Mouse (Mus musculus): Measurements from ENCODE around the gene Morn4. TPM values are rescaled to one million over a fixed set of nuclear protein-coding genes. Genes with fewer than 3 reads are reported as not detected.

Gene Morn4
- polyA plus RNA-seq (2014; fragmentation: Nextera tagmentation; extraction: Ambion mirVana): 42.2 and 46.2 TPM in 2 replicates

- Histone ChIP-seq H3K4me1 (ENCODE audit: control insufficient read depth, insufficient read depth, low read length) (peaks cover 7% of the 10 kb centered on the region; the same call in 1 of the 2 replicates), H3K27ac (replicated peaks; ENCODE audit: low read depth, low read length) (no peak within 1 kb of the TSS), H3K36me3 (ENCODE audit: control insufficient read depth, insufficient read depth, low read length) (no peaks in the 10 kb centered on the region), H3K4me3 (ENCODE audit: low read depth, low read length) (peak within 1 kb of the TSS; percentile 75), H3K4me2 (ENCODE audit: low read depth, severe bottlenecking) (peak within 1 kb of the TSS; percentile 86), H3K9ac (ENCODE audit: low read length) (peak within 1 kb of the TSS; percentile 74), H3K9me3 (ENCODE audit: control insufficient read depth, low read length) (no peaks in the 10 kb centered on the region), H3K27me3 (ENCODE audit: control insufficient read depth, insufficient read depth, low read length) (no peaks in the 10 kb centered on the region)
- peak; percentile 97 for DNase-seq (ENCODE audit: low spot score)
- peak; percentile 80 for ATAC-seq (ENCODE audit: insufficient number of reproducible peaks, low FRiP score, low TSS enrichment, low read depth)
- 0% methylated on average over 21 of the region's 21 CpGs for WGBS
Observed at GRCm38 (mm10) chr19:42086166-42086565, at the start of gene Morn4. Gene Morn4 (minus strand): TSS chr19:42086357.

DNA sequence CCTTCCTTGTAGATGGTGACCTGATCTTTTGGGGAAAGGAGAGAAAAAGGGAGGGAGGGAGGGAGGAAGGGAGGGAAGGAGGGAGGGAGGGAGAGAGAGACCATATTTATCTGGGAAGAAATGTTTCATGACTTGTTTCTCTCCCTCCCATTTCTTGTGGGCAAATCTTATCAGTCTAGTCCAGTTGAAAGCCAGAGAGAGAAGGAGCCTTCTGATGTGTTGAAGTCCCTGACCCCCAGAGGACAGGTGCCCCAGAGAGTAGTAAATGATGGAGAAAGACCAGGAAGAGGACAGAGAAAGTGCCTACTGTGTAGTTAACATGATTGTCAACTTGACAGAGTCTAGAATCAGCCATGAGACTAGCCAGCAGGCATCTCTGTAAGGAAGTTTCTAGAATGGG is 48.9 kb upstream of the Morn4 start:
- Histone ChIP-seq H3K27me3 (ENCODE audit: control insufficient read depth, insufficient read depth, low read length) (no peaks in the 10 kb centered on the region), H3K4me2 (ENCODE audit: low read depth, severe bottlenecking) (no peak overlapping the region), H3K36me3 (ENCODE audit: control insufficient read depth, insufficient read depth, low read length) (no peaks in the 10 kb centered on the region), H3K9ac (ENCODE audit: low read length) (no peak overlapping the region), H3K9me3 (ENCODE audit: control insufficient read depth, low read length) (no peaks in the 10 kb centered on the region), H3K27ac (replicated peaks; ENCODE audit: low read depth, low read length) (no peak overlapping the region), H3K4me3 (ENCODE audit: low read depth, low read length) (no peak overlapping the region), H3K4me1 (ENCODE audit: control insufficient read depth, insufficient read depth, low read length) (no peaks in the 10 kb centered on the region)
- no peak for DNase-seq (ENCODE audit: low spot score)
- no peak for ATAC-seq (ENCODE audit: insufficient number of reproducible peaks, low FRiP score, low TSS enrichment, low read depth)

DNA sequence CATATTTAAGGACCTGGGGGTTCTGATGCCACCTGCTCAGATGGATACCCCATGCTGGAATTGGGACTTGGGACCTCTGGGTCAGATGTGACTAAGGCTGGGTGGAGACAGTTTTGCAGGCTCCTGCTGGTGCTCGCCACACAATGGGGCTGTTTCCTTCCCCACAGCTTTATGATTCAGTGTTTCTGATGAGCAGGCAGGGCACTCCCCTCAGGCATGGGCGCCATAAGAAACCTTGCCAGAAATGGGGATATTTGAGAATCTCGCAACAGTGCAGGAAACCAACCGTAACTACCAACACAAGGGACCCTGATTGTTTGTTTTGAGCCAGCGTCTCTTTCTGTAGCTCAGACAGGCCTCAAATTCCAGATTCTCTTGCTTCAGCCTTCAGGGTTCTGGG is 44.9 kb upstream of the Morn4 start:
- H3K36me3 ChIP-seq (ENCODE audit: control insufficient read depth, insufficient read depth, low read length): no peaks in the 10 kb centered on the region
- no peaks in the 10 kb centered on the region for H3K9me3 ChIP-seq (ENCODE audit: control insufficient read depth, low read length)
- no peak overlapping the region for H3K4me2 ChIP-seq (ENCODE audit: low read depth, severe bottlenecking)
- no peak overlapping the region for H3K27ac ChIP-seq (replicated peaks; ENCODE audit: low read depth, low read length)
- ATAC-seq (ENCODE audit: insufficient number of reproducible peaks, low FRiP score, low TSS enrichment, low read depth) (no peak), DNase-seq (ENCODE audit: low spot score) (no peak)
- H3K27me3 ChIP-seq (ENCODE audit: control insufficient read depth, insufficient read depth, low read length): no peaks in the 10 kb centered on the region
- no peak overlapping the region for H3K9ac ChIP-seq (ENCODE audit: low read length)
- H3K4me3 ChIP-seq (ENCODE audit: low read depth, low read length): no peak overlapping the region
- 77% methylated on average over 5 of the region's 5 CpGs for WGBS
- H3K4me1 ChIP-seq (ENCODE audit: control insufficient read depth, insufficient read depth, low read length): peaks cover 9% of the 10 kb centered on the region

GRCm38 (mm10) chr19:42130294-42130606 is 44.1 kb upstream of the Morn4 start:
- 75% methylated on average over 3 of the region's 3 CpGs for WGBS
- Histone ChIP-seq H3K27me3 (ENCODE audit: control insufficient read depth, insufficient read depth, low read length) (no peaks in the 10 kb centered on the region), H3K9me3 (ENCODE audit: control insufficient read depth, low read length) (no peaks in the 10 kb centered on the region), H3K4me1 (ENCODE audit: control insufficient read depth, insufficient read depth, low read length) (peaks cover 9% of the 10 kb centered on the region), H3K9ac (ENCODE audit: low read length) (no peak overlapping the region), H3K36me3 (ENCODE audit: control insufficient read depth, insufficient read depth, low read length) (no peaks in the 10 kb centered on the region), H3K4me2 (ENCODE audit: low read depth, severe bottlenecking) (no peak overlapping the region), H3K4me3 (ENCODE audit: low read depth, low read length) (no peak overlapping the region), H3K27ac (replicated peaks; ENCODE audit: low read depth, low read length) (no peak overlapping the region)
- no peak for ATAC-seq (ENCODE audit: insufficient number of reproducible peaks, low FRiP score, low TSS enrichment, low read depth)
- DNase-seq (ENCODE audit: low spot score): no peak

- Histone ChIP-seq H3K27ac (replicated peaks; ENCODE audit: low read depth, low read length) (peak overlapping the region; percentile 38; the same call in 1 of the 2 replicates), H3K4me2 (ENCODE audit: low read depth, severe bottlenecking) (peak overlapping the region; percentile 83), H3K9ac (ENCODE audit: low read length) (peak overlapping the region; percentile 28), H3K36me3 (ENCODE audit: control insufficient read depth, insufficient read depth, low read length) (no peaks in the 10 kb centered on the region), H3K9me3 (ENCODE audit: control insufficient read depth, low read length) (no peaks in the 10 kb centered on the region), H3K4me1 (ENCODE audit: control insufficient read depth, insufficient read depth, low read length) (peaks cover 9% of the 10 kb centered on the region), H3K4me3 (ENCODE audit: low read depth, low read length) (peak overlapping the region; percentile 53; the same call in 1 of the 2 replicates), H3K27me3 (ENCODE audit: control insufficient read depth, insufficient read depth, low read length) (no peaks in the 10 kb centered on the region)
- no peak for DNase-seq (ENCODE audit: low spot score)
- ATAC-seq (ENCODE audit: insufficient number of reproducible peaks, low FRiP score, low TSS enrichment, low read depth): no peak; the same call in 1 of the 2 replicates
- WGBS: 38% methylated on average over 14 of the region's 14 CpGs
Observed at GRCm38 (mm10) chr19:42129509-42130293, 43.5 kb upstream of the Morn4 start.

- peak within 1 kb of the TSS; percentile 83 for H3K4me2 ChIP-seq (ENCODE audit: low read depth, severe bottlenecking)
- DNase-seq (ENCODE audit: low spot score) (peak; percentile 99), ATAC-seq (ENCODE audit: insufficient number of reproducible peaks, low FRiP score, low TSS enrichment, low read depth) (peak; percentile 97)
- peak within 1 kb of the TSS; percentile 53 for H3K4me3 ChIP-seq (ENCODE audit: low read depth, low read length)
- peak within 1 kb of the TSS; percentile 72 for H3K27ac ChIP-seq (replicated peaks; ENCODE audit: low read depth, low read length)
- no peaks in the 10 kb centered on the region for H3K9me3 ChIP-seq (ENCODE audit: control insufficient read depth, low read length)
- H3K4me1 ChIP-seq (ENCODE audit: control insufficient read depth, insufficient read depth, low read length): peaks cover 9% of the 10 kb centered on the region
- WGBS: 0% methylated on average over 54 of the region's 54 CpGs
- peak within 1 kb of the TSS; percentile 67 for H3K9ac ChIP-seq (ENCODE audit: low read length)
- peaks cover 1% of the 10 kb centered on the region; the same call in 1 of the 2 replicates for H3K36me3 ChIP-seq (ENCODE audit: control insufficient read depth, insufficient read depth, low read length)
- H3K27me3 ChIP-seq (ENCODE audit: control insufficient read depth, insufficient read depth, low read length): no peaks in the 10 kb centered on the region
Observed at GRCm38 (mm10) chr19:42128787-42129508, 42.8 kb upstream of the Morn4 start, which contains the start of gene Avpi1. Gene Avpi1 (minus strand): TSS chr19:42129059.

DNA sequence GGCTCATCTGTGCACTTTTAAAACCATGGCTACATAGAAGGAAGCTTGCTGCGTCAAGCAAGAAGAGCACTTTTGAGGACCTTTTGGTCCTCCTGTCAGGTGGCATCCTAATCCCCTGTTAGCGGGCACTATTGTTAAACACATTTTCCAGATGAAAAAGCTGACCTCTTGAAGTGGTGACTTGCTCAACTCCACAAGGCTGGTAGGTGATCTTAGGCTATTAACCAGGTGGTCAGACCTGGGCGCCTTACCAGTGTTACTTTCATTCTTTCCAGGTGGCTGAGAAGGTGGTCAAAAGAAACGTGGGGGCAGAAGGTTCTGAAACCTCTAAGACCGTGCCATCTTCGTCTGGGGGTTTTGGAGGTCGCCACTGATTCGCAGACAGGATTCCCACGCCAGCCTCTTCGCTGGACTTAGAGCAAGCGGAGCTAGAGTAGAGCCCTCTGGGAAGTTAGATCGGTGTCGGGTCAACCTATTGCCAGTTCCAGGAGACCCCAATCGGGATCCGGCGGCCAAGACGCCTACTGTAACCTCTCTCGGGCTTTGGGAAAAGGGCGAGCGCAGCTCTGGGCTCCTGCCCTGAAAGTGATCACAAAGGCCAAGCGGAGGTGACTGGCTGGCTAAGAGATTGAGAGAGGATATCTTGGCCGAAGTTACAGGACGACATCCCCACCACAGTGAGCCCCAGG is 42.0 kb upstream of the Morn4 start:
- ATAC-seq (ENCODE audit: insufficient number of reproducible peaks, low FRiP score, low TSS enrichment, low read depth): no peak; the same call in 1 of the 2 replicates
- H3K9ac ChIP-seq (ENCODE audit: low read length): peak overlapping the region; percentile 67
- peak overlapping the region; percentile 53 for H3K4me3 ChIP-seq (ENCODE audit: low read depth, low read length)
- 6% methylated on average over 23 of the region's 23 CpGs for WGBS
- H3K4me1 ChIP-seq (ENCODE audit: control insufficient read depth, insufficient read depth, low read length): peaks cover 9% of the 10 kb centered on the region
- H3K27ac ChIP-seq (replicated peaks; ENCODE audit: low read depth, low read length): peak overlapping the region; percentile 72
- peaks cover 4% of the 10 kb centered on the region; the same call in 1 of the 2 replicates for H3K36me3 ChIP-seq (ENCODE audit: control insufficient read depth, insufficient read depth, low read length)
- H3K9me3 ChIP-seq (ENCODE audit: control insufficient read depth, low read length): no peaks in the 10 kb centered on the region
- H3K4me2 ChIP-seq (ENCODE audit: low read depth, severe bottlenecking): peak overlapping the region; percentile 83
- no peaks in the 10 kb centered on the region for H3K27me3 ChIP-seq (ENCODE audit: control insufficient read depth, insufficient read depth, low read length)
- no peak for DNase-seq (ENCODE audit: low spot score)

- Histone ChIP-seq H3K27me3 (ENCODE audit: control insufficient read depth, insufficient read depth, low read length) (no peaks in the 10 kb centered on the region), H3K9ac (ENCODE audit: low read length) (no peak overlapping the region), H3K4me3 (ENCODE audit: low read depth, low read length) (no peak overlapping the region), H3K9me3 (ENCODE audit: control insufficient read depth, low read length) (no peaks in the 10 kb centered on the region), H3K36me3 (ENCODE audit: control insufficient read depth, insufficient read depth, low read length) (peaks cover 8% of the 10 kb centered on the region; the same call in 1 of the 2 replicates), H3K27ac (replicated peaks; ENCODE audit: low read depth, low read length) (no peak overlapping the region), H3K4me2 (ENCODE audit: low read depth, severe bottlenecking) (no peak overlapping the region), H3K4me1 (ENCODE audit: control insufficient read depth, insufficient read depth, low read length) (peaks cover 9% of the 10 kb centered on the region)
- ATAC-seq (ENCODE audit: insufficient number of reproducible peaks, low FRiP score, low TSS enrichment, low read depth): no peak
- whole genome bisulfite sequencing: 90% methylated on average over 5 of the region's 5 CpGs
- no peak for DNase-seq (ENCODE audit: low spot score)
Observed at GRCm38 (mm10) chr19:42127024-42127423, 40.9 kb upstream of the Morn4 start.
